Mouse (Mus musculus): ENCODE data around the gene Podxl2.

The Podxl2 gene

GRCm38 (mm10) chr6:88844901-88845565, 29.8 kb downstream of the Podxl2 start:
- no peak for DNase-seq (ENCODE audit: low read depth, low spot score)

- DNase-seq (ENCODE audit: low read depth, low spot score) = no peak
Observed at GRCm38 (mm10) chr6:88843781-88844725, 30.8 kb downstream of the Podxl2 start.

- no peak for DNase-seq (ENCODE audit: low read depth, low spot score)
Observed at GRCm38 (mm10) chr6:88843241-88843640, 31.6 kb downstream of the Podxl2 start.

GRCm38 (mm10) chr6:88842731-88843151, 32.1 kb downstream of the Podxl2 start:
- peak; percentile 49 for DNase-seq (ENCODE audit: low read depth, low spot score)

- peak; percentile 99 for DNase-seq (ENCODE audit: low read depth, low spot score)
Observed at GRCm38 (mm10) chr6:88841781-88842689, 32.8 kb downstream of the Podxl2 start, which contains the start of gene Abtb1. Abtb1 (minus strand) TSS chr6:88841984.

GRCm38 (mm10) chr6:88841514-88841780, 33.4 kb downstream of the Podxl2 start:
- no peak for DNase-seq (ENCODE audit: low read depth, low spot score)

- no peak for DNase-seq (ENCODE audit: low read depth, low spot score)
Observed at GRCm38 (mm10) chr6:88840791-88841513, 33.9 kb downstream of the Podxl2 start.

- DNase-seq (ENCODE audit: low read depth, low spot score) = no peak
Observed at GRCm38 (mm10) chr6:88840211-88840610, 34.6 kb downstream of the Podxl2 start.

GRCm38 (mm10) chr6:88839135-88839970, 35.5 kb downstream of the Podxl2 start:
- no peak for DNase-seq (ENCODE audit: low read depth, low spot score)

GRCm38 (mm10) chr6:88838613-88839012, 36.2 kb downstream of the Podxl2 start:
- DNase-seq (ENCODE audit: low read depth, low spot score) = no peak

- DNase-seq (ENCODE audit: low read depth, low spot score) = no peak
Observed at GRCm38 (mm10) chr6:88837999-88838398, 36.8 kb downstream of the Podxl2 start.

GRCm38 (mm10) chr6:88836178-88836819, 38.5 kb downstream of the Podxl2 start:
- DNase-seq (ENCODE audit: low read depth, low spot score) = no peak

- DNase-seq (ENCODE audit: low read depth, low spot score) = no peak
Observed at GRCm38 (mm10) chr6:88835047-88835446, 39.8 kb downstream of the Podxl2 start.

- DNase-seq (ENCODE audit: low read depth, low spot score) = no peak
Observed at GRCm38 (mm10) chr6:88833340-88834140, 41.3 kb downstream of the Podxl2 start.

- no peak for DNase-seq (ENCODE audit: low read depth, low spot score)
Observed at GRCm38 (mm10) chr6:88832663-88833062, 42.2 kb downstream of the Podxl2 start.

GRCm38 (mm10) chr6:88831456-88831855, 43.4 kb downstream of the Podxl2 start:
- DNase-seq (ENCODE audit: low read depth, low spot score) = peak; percentile 73

- DNase-seq (ENCODE audit: low read depth, low spot score) = no peak
Observed at GRCm38 (mm10) chr6:88830112-88830702, 44.6 kb downstream of the Podxl2 start.

- no peak for DNase-seq (ENCODE audit: low read depth, low spot score)
Observed at GRCm38 (mm10) chr6:88829579-88829978, 45.3 kb downstream of the Podxl2 start.

Data from forelimb bud, embryonic 11.5 days (tissue).